Mouse (Mus musculus): ENCODE measurements around the gene Olfr884. TPM values are rescaled to one million over a fixed set of nuclear protein-coding genes. Genes with fewer than 3 reads are reported as not detected.

Olfr884 gene
- not detected in 2 replicates for polyA plus RNA-seq (2021; fragmentation: Nextera tagmentation)
- long read RNA-seq, experiment 1 = 0 reads
- long read RNA-seq, experiment 2 = 0 reads

GRCm38 (mm10) chr9:38046255-38046654 is at the start of gene Olfr884:
Gene Olfr884, plus strand, starts transcription at chr9:38046555.

GRCm38 (mm10) chr9:38025508-38025907 is 20.8 kb upstream of the Olfr884 start, which contains the start of gene Olfr883:
Gene Olfr883, plus strand, starts transcription at chr9:38025808.

GRCm38 (mm10) chr9:38061022-38061421 is 14.7 kb downstream of the Olfr884 start, which contains the start of gene Olfr885:
Gene Olfr885, plus strand, starts transcription at chr9:38061322.

GRCm38 (mm10) chr9:38083772-38084171 is 37.4 kb downstream of the Olfr884 start, which contains the start of gene Olfr887:
Gene Olfr887, plus strand, starts transcription at chr9:38084072.

Other genes starting within 250 kb of the Olfr884 start
- not detected in 2 replicates for gene Olfr876, start 243.5 kb upstream of the Olfr884 start, polyA plus RNA-seq (2021; fragmentation: Nextera tagmentation)
- not detected in 2 replicates for gene Olfr877, start 192.3 kb upstream of the Olfr884 start, polyA plus RNA-seq (2021; fragmentation: Nextera tagmentation)
- gene Olfr145, start 149.8 kb upstream of the Olfr884 start, polyA plus RNA-seq (2021; fragmentation: Nextera tagmentation) = not detected in 2 replicates
- not detected in 2 replicates for gene Olfr878, start 128.7 kb upstream of the Olfr884 start, polyA plus RNA-seq (2021; fragmentation: Nextera tagmentation)
- gene Olfr881, start 54.7 kb upstream of the Olfr884 start, polyA plus RNA-seq (2021; fragmentation: Nextera tagmentation) = not detected in 2 replicates
- not detected in 2 replicates for gene Olfr883, start 20.7 kb upstream of the Olfr884 start, polyA plus RNA-seq (2021; fragmentation: Nextera tagmentation)
- gene Olfr885, start 14.8 kb downstream of the Olfr884 start, polyA plus RNA-seq (2021; fragmentation: Nextera tagmentation) = not detected in 2 replicates
- not detected in 2 replicates for gene Olfr887, start 37.5 kb downstream of the Olfr884 start, polyA plus RNA-seq (2021; fragmentation: Nextera tagmentation)
- gene Olfr888, start 61.6 kb downstream of the Olfr884 start, polyA plus RNA-seq (2021; fragmentation: Nextera tagmentation) = not detected in 2 replicates
- 0.15 TPM in 2 replicates for gene Olfr889, start 68.6 kb downstream of the Olfr884 start, polyA plus RNA-seq (2021; fragmentation: Nextera tagmentation)
- gene Olfr890, start 96.0 kb downstream of the Olfr884 start, polyA plus RNA-seq (2021; fragmentation: Nextera tagmentation) = not detected in 2 replicates
- gene Olfr891, start 134.3 kb downstream of the Olfr884 start, polyA plus RNA-seq (2021; fragmentation: Nextera tagmentation) = not detected in 2 replicates
- not detected in 2 replicates for gene Olfr893, start 161.8 kb downstream of the Olfr884 start, polyA plus RNA-seq (2021; fragmentation: Nextera tagmentation)
- not detected in 2 replicates for gene Olfr894, start 171.5 kb downstream of the Olfr884 start, polyA plus RNA-seq (2021; fragmentation: Nextera tagmentation)
- not detected in 2 replicates for gene Olfr143, start 206.2 kb downstream of the Olfr884 start, polyA plus RNA-seq (2021; fragmentation: Nextera tagmentation)
- not detected in 2 replicates for gene Olfr895, start 221.3 kb downstream of the Olfr884 start, polyA plus RNA-seq (2021; fragmentation: Nextera tagmentation)
- not detected in 2 replicates for gene Olfr896-ps1, start 244.6 kb downstream of the Olfr884 start, polyA plus RNA-seq (2021; fragmentation: Nextera tagmentation)